Mouse (Mus musculus): Measurements from ENCODE around the gene Tmem205. TPM values are rescaled to one million over a fixed set of nuclear protein-coding genes. Genes with fewer than 3 reads are reported as not detected.

Gene Tmem205
- polyA plus RNA-seq, 1 experiment from 2014 or later, result 49.6 TPM

- ATAC-seq (ENCODE audit: low read depth), result no peak
- H3K4me1 ChIP-seq (ENCODE audit: control insufficient read depth, insufficient read depth, low read length), result peaks cover 19% of the 10 kb centered on the region
- H3K4me2 ChIP-seq (ENCODE audit: low read depth, low read length), result no peak overlapping the region
- no peaks in the 10 kb centered on the region for H3K36me3 ChIP-seq (ENCODE audit: control insufficient read depth, insufficient read depth, low read length)
- H3K9me3 ChIP-seq (ENCODE audit: control insufficient read depth, low read length), result no peaks in the 10 kb centered on the region
- no peak overlapping the region for H3K4me3 ChIP-seq (ENCODE audit: low read depth, low read length)
- no peak overlapping the region for H3K27ac ChIP-seq (ENCODE audit: low read depth, low read length)
- peaks cover 33% of the 10 kb centered on the region for H3K27me3 ChIP-seq (ENCODE audit: control insufficient read depth, insufficient read depth, low read length)
- 9% methylated on average over 26 of the region's 26 CpGs for WGBS
- no peak overlapping the region for H3K9ac ChIP-seq (replicated peaks; ENCODE audit: low read depth, low read length)
Measured at GRCm38 (mm10) chr9:21960558-21961208, 33.3 kb upstream of the Tmem205 start.

DNA sequence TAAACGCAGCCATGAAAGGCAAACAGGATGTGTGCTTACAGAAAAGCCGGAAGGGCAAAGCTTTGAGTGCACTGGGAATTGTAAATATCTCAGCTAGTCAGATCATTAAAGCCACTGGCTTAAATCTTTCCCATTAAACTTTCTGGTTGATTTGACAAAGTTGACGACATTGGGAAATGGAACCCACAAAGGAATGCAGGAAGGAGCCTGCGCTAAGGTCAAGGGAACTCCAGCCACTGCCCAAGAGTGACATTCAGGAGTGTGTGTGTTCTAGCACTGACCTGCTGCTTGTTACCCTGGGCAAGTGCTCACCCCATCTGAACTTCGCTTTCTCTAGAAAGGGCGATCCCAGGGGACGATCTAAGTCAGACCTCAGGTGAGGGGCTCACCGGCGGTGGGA is 32.8 kb upstream of the Tmem205 start:
- H3K9me3 ChIP-seq (ENCODE audit: control insufficient read depth, low read length), result no peaks in the 10 kb centered on the region
- no peak overlapping the region for H3K27ac ChIP-seq (ENCODE audit: low read depth, low read length)
- H3K36me3 ChIP-seq (ENCODE audit: control insufficient read depth, insufficient read depth, low read length), result no peaks in the 10 kb centered on the region
- H3K4me3 ChIP-seq (ENCODE audit: low read depth, low read length), result no peak overlapping the region
- peaks cover 19% of the 10 kb centered on the region for H3K4me1 ChIP-seq (ENCODE audit: control insufficient read depth, insufficient read depth, low read length)
- no peak for ATAC-seq (ENCODE audit: low read depth)
- no peak overlapping the region for H3K4me2 ChIP-seq (ENCODE audit: low read depth, low read length)
- H3K9ac ChIP-seq (replicated peaks; ENCODE audit: low read depth, low read length), result no peak overlapping the region
- WGBS, result 50% methylated on average over 9 of the region's 9 CpGs
- H3K27me3 ChIP-seq (ENCODE audit: control insufficient read depth, insufficient read depth, low read length), result peaks cover 33% of the 10 kb centered on the region

DNA sequence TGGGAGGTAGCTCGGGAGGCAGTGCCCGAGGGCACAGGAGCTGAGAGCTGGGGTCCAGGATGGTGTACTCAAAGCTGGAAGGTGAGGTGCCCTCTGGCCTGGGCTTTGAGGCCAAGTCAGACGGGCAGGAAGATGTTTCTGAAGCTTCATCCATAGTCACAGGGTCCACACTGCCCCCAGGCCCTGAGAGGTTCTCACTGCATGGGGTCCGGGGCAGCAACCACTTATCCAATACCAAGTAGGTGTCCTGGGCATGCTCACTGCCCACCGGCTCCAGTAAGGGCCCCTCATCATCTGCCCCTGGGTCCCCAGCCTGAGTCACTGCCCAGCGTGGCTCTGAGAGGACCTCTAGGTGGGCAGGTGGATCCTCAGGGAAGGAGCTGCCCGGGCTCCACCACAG is 31.9 kb upstream of the Tmem205 start:
- peaks cover 33% of the 10 kb centered on the region for H3K27me3 ChIP-seq (ENCODE audit: control insufficient read depth, insufficient read depth, low read length)

GRCm38 (mm10) chr9:21958372-21958771 is 31.0 kb upstream of the Tmem205 start:
- no peaks in the 10 kb centered on the region for H3K9me3 ChIP-seq (ENCODE audit: control insufficient read depth, low read length)
- H3K4me2 ChIP-seq (ENCODE audit: low read depth, low read length), result no peak overlapping the region
- H3K27me3 ChIP-seq (ENCODE audit: control insufficient read depth, insufficient read depth, low read length), result peaks cover 32% of the 10 kb centered on the region
- no peaks in the 10 kb centered on the region for H3K36me3 ChIP-seq (ENCODE audit: control insufficient read depth, insufficient read depth, low read length)
- 88% methylated on average over 5 of the region's 5 CpGs for WGBS
- H3K27ac ChIP-seq (ENCODE audit: low read depth, low read length), result no peak overlapping the region
- peaks cover 18% of the 10 kb centered on the region for H3K4me1 ChIP-seq (ENCODE audit: control insufficient read depth, insufficient read depth, low read length)
- no peak overlapping the region for H3K9ac ChIP-seq (replicated peaks; ENCODE audit: low read depth, low read length)
- no peak overlapping the region for H3K4me3 ChIP-seq (ENCODE audit: low read depth, low read length)
- no peak for ATAC-seq (ENCODE audit: low read depth)

More for the DNA sequence above, 31.9 kb upstream of the Tmem205 start:
- H3K36me3 ChIP-seq (ENCODE audit: control insufficient read depth, insufficient read depth, low read length), result no peaks in the 10 kb centered on the region
- no peak overlapping the region for H3K27ac ChIP-seq (ENCODE audit: low read depth, low read length)
- H3K9me3 ChIP-seq (ENCODE audit: control insufficient read depth, low read length), result no peaks in the 10 kb centered on the region
- no peak overlapping the region for H3K9ac ChIP-seq (replicated peaks; ENCODE audit: low read depth, low read length)
- 85% methylated on average over 7 of the region's 7 CpGs for WGBS
- H3K4me1 ChIP-seq (ENCODE audit: control insufficient read depth, insufficient read depth, low read length), result peaks cover 19% of the 10 kb centered on the region
- no peak overlapping the region for H3K4me3 ChIP-seq (ENCODE audit: low read depth, low read length)
- H3K4me2 ChIP-seq (ENCODE audit: low read depth, low read length), result no peak overlapping the region
- ATAC-seq (ENCODE audit: low read depth), result no peak

DNA sequence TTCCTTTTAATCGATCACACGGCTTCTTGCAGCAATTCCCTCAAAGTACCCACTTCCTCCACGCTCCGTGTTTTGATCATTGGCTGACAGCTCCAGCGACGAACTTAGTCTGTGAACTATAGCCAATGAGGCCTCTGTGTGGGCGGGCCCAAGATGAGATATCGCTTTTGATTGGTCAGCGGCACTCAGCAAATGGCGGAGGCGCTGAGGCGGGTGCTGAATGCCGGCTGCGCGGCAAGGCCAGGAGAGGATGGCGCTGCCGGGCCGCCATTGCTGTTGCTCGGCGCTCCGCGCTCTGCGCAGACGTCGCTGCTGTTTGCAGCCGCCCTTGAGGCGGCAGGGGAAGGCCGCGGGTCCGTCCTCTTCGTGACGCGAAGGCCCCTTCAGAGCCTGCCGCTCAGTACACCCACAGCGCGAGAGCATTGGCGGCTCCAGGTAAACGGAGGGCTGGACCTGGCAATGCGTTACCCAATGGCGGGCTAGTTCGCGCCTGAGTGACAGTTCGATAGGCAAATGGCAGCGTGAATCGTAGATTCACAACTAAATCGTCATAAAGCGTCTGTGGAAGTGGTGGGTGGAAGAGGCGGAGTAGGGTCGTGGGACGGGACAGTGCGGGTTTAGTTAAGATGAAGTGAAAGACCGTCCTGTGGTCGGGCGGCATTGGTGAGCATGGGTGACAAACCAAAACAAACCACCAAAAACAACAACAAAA is 28.4 kb upstream of the Tmem205 start, which contains the start of gene Swsap1:
TSS of gene Swsap1 (plus strand) at position 186 of the 712 bp plus-strand sequence.
- H3K27ac ChIP-seq (ENCODE audit: low read depth, low read length), result peak within 1 kb of the TSS; percentile 94
- WGBS, result under 1% methylated on average over 51 of the region's 54 CpGs
- no peaks in the 10 kb centered on the region for H3K36me3 ChIP-seq (ENCODE audit: control insufficient read depth, insufficient read depth, low read length)
- ATAC-seq (ENCODE audit: low read depth), result peak; percentile 99
- peaks cover 11% of the 10 kb centered on the region for H3K27me3 ChIP-seq (ENCODE audit: control insufficient read depth, insufficient read depth, low read length)
- no peaks in the 10 kb centered on the region for H3K9me3 ChIP-seq (ENCODE audit: control insufficient read depth, low read length)
- peak within 1 kb of the TSS; percentile 67 for H3K9ac ChIP-seq (replicated peaks; ENCODE audit: low read depth, low read length)
- no peaks in the 10 kb centered on the region for H3K4me1 ChIP-seq (ENCODE audit: control insufficient read depth, insufficient read depth, low read length)
- peak within 1 kb of the TSS; percentile 62 for H3K4me3 ChIP-seq (ENCODE audit: low read depth, low read length)
- H3K4me2 ChIP-seq (ENCODE audit: low read depth, low read length), result peak within 1 kb of the TSS; percentile 62

- Histone ChIP-seq H3K27ac (ENCODE audit: low read depth, low read length) (peak overlapping the region; percentile 94), H3K4me1 (ENCODE audit: control insufficient read depth, insufficient read depth, low read length) (no peaks in the 10 kb centered on the region), H3K4me3 (ENCODE audit: low read depth, low read length) (peak overlapping the region; percentile 62), H3K9me3 (ENCODE audit: control insufficient read depth, low read length) (no peaks in the 10 kb centered on the region), H3K9ac (replicated peaks; ENCODE audit: low read depth, low read length) (peak overlapping the region; percentile 67; the same call in 1 of the 2 replicates), H3K27me3 (ENCODE audit: control insufficient read depth, insufficient read depth, low read length) (peaks cover 6% of the 10 kb centered on the region), H3K4me2 (ENCODE audit: low read depth, low read length) (peak overlapping the region; percentile 62), H3K36me3 (ENCODE audit: control insufficient read depth, insufficient read depth, low read length) (no peaks in the 10 kb centered on the region)
- 1% methylated on average over 18 of the region's 18 CpGs for WGBS
- peak; percentile 64 for ATAC-seq (ENCODE audit: low read depth)
Measured at GRCm38 (mm10) chr9:21955225-21955569, 27.8 kb upstream of the Tmem205 start.

DNA sequence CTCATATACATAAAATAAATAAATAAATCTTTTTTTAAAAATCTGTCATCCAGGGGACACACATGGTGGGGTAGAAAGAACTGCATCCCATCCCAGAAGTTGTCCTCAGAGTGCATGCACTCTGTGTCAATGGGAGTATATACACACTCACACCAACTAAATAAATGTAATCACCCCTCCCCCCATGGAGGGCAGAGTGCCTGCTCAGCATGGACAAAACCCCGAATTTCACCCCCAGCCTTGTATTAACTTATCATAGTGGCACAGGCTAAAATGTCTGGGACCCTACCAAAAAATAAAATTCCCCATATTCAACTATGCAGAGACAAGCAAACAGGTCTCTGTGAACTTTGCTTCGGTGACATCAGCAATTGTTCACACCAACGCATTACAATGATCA is 27.3 kb upstream of the Tmem205 start:
- H3K4me1 ChIP-seq (ENCODE audit: control insufficient read depth, insufficient read depth, low read length), result no peaks in the 10 kb centered on the region
- no peak for ATAC-seq (ENCODE audit: low read depth)
- H3K9me3 ChIP-seq (ENCODE audit: control insufficient read depth, low read length), result no peaks in the 10 kb centered on the region
- no peak overlapping the region for H3K27ac ChIP-seq (ENCODE audit: low read depth, low read length)
- no peak overlapping the region for H3K9ac ChIP-seq (replicated peaks; ENCODE audit: low read depth, low read length)
- no peak overlapping the region; the same call in 1 of the 2 replicates for H3K4me2 ChIP-seq (ENCODE audit: low read depth, low read length)
- WGBS, result 81% methylated on average over 3 of the region's 3 CpGs
- no peaks in the 10 kb centered on the region for H3K36me3 ChIP-seq (ENCODE audit: control insufficient read depth, insufficient read depth, low read length)
- H3K4me3 ChIP-seq (ENCODE audit: low read depth, low read length), result no peak overlapping the region
- peaks cover 3% of the 10 kb centered on the region; the same call in 1 of the 2 replicates for H3K27me3 ChIP-seq (ENCODE audit: control insufficient read depth, insufficient read depth, low read length)

DNA sequence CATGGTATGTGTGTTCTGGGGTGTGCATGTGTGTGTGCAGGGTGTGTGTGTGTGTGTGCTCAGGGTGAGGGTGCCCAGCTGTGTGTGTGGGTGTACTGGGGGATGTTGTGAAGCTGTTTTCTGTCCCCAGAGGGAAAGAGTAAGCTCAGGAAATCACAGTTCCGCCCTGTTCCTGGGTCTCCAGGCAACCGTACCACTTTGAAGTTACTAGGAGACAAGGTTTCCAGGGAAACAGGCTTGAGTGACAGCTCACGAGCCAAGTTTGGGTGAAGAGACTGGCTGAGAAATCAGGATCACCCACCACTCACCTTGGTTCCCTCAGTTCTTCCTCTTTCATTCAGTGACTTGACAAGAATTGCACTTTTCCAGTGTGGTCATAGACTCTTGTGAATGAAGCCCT is 26.2 kb upstream of the Tmem205 start:
- H3K4me3 ChIP-seq (ENCODE audit: low read depth, low read length), result no peak overlapping the region
- H3K9me3 ChIP-seq (ENCODE audit: control insufficient read depth, low read length), result no peaks in the 10 kb centered on the region
- no peak overlapping the region for H3K9ac ChIP-seq (replicated peaks; ENCODE audit: low read depth, low read length)
- ATAC-seq (ENCODE audit: low read depth), result no peak
- WGBS, result 3% methylated on average over 3 of the region's 3 CpGs
- no peaks in the 10 kb centered on the region for H3K36me3 ChIP-seq (ENCODE audit: control insufficient read depth, insufficient read depth, low read length)
- H3K4me1 ChIP-seq (ENCODE audit: control insufficient read depth, insufficient read depth, low read length), result no peaks in the 10 kb centered on the region
- no peak overlapping the region for H3K4me2 ChIP-seq (ENCODE audit: low read depth, low read length)
- no peak overlapping the region for H3K27ac ChIP-seq (ENCODE audit: low read depth, low read length)
- H3K27me3 ChIP-seq (ENCODE audit: control insufficient read depth, insufficient read depth, low read length), result no peaks in the 10 kb centered on the region

DNA sequence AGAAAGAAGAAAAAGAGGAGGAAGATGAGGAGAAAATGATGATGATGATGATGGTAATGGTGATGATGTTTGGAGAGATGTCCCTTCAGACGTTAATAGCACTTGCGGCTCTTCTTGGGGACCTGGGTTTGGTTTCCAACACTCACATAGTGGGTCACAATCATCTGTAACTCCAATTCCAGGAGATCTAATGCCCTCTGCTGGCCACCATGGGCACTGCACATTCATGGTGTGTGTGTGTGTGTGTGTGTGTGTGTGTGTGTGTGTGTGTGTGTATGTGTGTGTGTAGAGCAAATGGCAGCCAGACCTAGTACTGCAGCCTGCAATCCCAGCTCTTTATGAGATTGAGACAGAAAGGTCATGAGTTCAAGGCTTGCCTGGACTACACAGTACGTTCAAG is 24.6 kb upstream of the Tmem205 start:
- Histone ChIP-seq H3K27ac (ENCODE audit: low read depth, low read length) (no peak overlapping the region), H3K4me1 (ENCODE audit: control insufficient read depth, insufficient read depth, low read length) (no peaks in the 10 kb centered on the region), H3K9ac (replicated peaks; ENCODE audit: low read depth, low read length) (no peak overlapping the region), H3K4me2 (ENCODE audit: low read depth, low read length) (no peak overlapping the region), H3K4me3 (ENCODE audit: low read depth, low read length) (no peak overlapping the region), H3K9me3 (ENCODE audit: control insufficient read depth, low read length) (no peaks in the 10 kb centered on the region), H3K27me3 (ENCODE audit: control insufficient read depth, insufficient read depth, low read length) (no peaks in the 10 kb centered on the region), H3K36me3 (ENCODE audit: control insufficient read depth, insufficient read depth, low read length) (0 out of 2 replicates have a peak, but pooled peaks cover 5% of the 10 kb centered on the region)
- 84% methylated on average over 3 of the region's 3 CpGs for WGBS
- no peak for ATAC-seq (ENCODE audit: low read depth)

Measured in neural tube, embryonic 14.5 days (tissue).